Mouse (Mus musculus) stomach, embryonic 16.5 days (tissue): ENCODE results near the gene Rarres2. TPM values are rescaled to one million over a fixed set of nuclear protein-coding genes. Genes with fewer than 3 reads are reported as not detected.

Experiments
- ATAC-seq: fragments of 200-750 bp; cut with Nextera tagmentation; 2 replicates; pipeline ENCODE4 v1.8.0; 2017; ENCODE audit warnings: moderate number of reproducible peaks, moderate TSS enrichment; ENCODE audit not compliant: insufficient read depth, low FRiP score
- H3K27ac ChIP-seq: fragments of 300-500 bp; sonication (generic); 2 replicates; pipeline ENCODE4 v1.5.1; 2014; ENCODE audit warnings: low read length
- H3K27me3 ChIP-seq: fragments of 300-500 bp; sonication (generic); 2 replicates; pipeline ENCODE4 v1.6.1; 2014; ENCODE audit warnings: low read length, control low read depth, mixed read lengths; ENCODE audit not compliant: control insufficient read depth, insufficient read depth
- H3K36me3 ChIP-seq: fragments of 300-500 bp; sonication (generic); 2 replicates; pipeline ENCODE4 v1.6.1; 2014; ENCODE audit warnings: low read length; ENCODE audit not compliant: control insufficient read depth, insufficient read depth
- H3K4me1 ChIP-seq: fragments of 300-500 bp; sonication (generic); 2 replicates; pipeline ENCODE4 v1.6.1; 2014; ENCODE audit warnings: low read length, control low read depth, mixed read lengths; ENCODE audit not compliant: control insufficient read depth, insufficient read depth
- H3K4me2 ChIP-seq: fragments of 300-500 bp; sonication (generic); 2 replicates; pipeline ENCODE4 v1.6.1; 2014; ENCODE audit warnings: low read depth, low read length, mixed read lengths
- H3K4me3 ChIP-seq: fragments of 300-500 bp; sonication (generic); replicated peaks from 2 replicates; pipeline ENCODE4 v1.5.1; 2014; ENCODE audit warnings: mild to moderate bottlenecking, low read length
- H3K9ac ChIP-seq: fragments of 300-500 bp; sonication (generic); 2 replicates; pipeline ENCODE4 v1.6.1; 2014; ENCODE audit warnings: low read length
- H3K9me3 ChIP-seq: fragments of 300-500 bp; sonication (generic); replicated peaks from 2 replicates; pipeline ENCODE4 v1.6.1; 2016; ENCODE audit warnings: low read length, control low read depth; ENCODE audit not compliant: control insufficient read depth
- WGBS: fragments of 180-500 bp; shearing (Covaris S2); extraction: QIAGEN DNeasy Blood & Tissue Kit; methylation state at CpG from one replicate; pipeline ENCODE4 v1.1.7; 2014; 5-methylcytosine and 5-hydroxymethylcytosine counted together
- polyA plus RNA-seq: library from polyadenylated mRNA; unstranded; fragments of >200 nt; fragmentation: Nextera tagmentation; extraction: Ambion mirVana; gene quantifications from 2 replicates; pipeline ENCODE4 v1.2.1, GENCODE M21; 2015

The Rarres2 gene
- polyA plus RNA-seq, 1 experiment from 2014 or later, result 122 TPM

DNA sequence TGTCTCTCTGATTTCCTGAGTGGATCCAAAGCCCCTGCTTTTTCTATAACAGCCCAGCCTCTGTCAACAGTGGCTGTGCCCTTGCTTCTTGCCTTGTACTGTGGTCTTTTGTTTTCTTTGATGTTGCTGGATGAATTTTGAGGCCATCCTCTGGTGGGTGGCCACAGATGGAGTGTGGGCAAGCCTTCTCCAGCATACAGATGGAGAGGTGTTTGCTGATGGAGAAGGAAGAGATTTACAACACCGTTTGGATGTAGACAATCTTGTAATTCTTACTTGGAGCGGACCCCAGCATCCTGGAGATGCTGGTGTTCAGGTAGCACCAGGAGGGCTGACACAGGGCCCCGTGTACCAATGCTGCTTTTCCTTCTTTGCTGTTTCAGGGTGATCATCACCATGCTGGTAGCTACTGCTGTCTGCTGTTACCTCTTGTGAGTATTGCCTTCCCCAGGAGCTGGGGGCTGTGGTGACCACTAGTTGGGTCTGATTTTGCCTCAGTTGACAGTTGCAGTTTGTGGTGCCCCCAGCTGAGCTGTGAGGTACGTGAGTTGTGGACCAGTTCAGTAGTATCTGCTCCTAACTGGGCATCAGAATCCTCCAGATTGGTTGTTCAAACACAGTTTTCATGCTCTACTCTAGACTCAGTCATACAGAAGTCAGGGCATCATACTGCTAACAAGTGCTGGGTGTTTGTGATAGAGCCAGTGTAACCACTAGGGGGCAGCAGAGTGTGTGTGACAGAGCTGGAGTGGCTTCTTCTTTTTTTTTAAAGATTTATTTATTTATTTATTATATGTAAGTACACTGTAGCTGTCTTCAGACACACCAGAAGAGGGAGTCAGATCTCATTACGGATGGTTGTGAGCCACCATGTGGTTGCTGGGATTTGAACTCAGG lies 33.5 kb downstream of the Rarres2 start:
- no peak overlapping the region for H3K4me2 ChIP-seq
- ATAC-seq, result no peak
- no peaks in the 10 kb centered on the region for H3K27me3 ChIP-seq
- 0 out of 2 replicates have a peak overlapping the region, but pooled peaks have one; percentile 20 for H3K9ac ChIP-seq
- no peaks in the 10 kb centered on the region for H3K36me3 ChIP-seq
- H3K4me1 ChIP-seq, result peaks cover 16% of the 10 kb centered on the region; the same call in 1 of the 2 replicates
- H3K27ac ChIP-seq, result no peak overlapping the region
- 75% methylated on average over 5 of the region's 5 CpGs for WGBS
- H3K9me3 ChIP-seq, result no peaks in the 10 kb centered on the region
- no peak overlapping the region for H3K4me3 ChIP-seq

DNA sequence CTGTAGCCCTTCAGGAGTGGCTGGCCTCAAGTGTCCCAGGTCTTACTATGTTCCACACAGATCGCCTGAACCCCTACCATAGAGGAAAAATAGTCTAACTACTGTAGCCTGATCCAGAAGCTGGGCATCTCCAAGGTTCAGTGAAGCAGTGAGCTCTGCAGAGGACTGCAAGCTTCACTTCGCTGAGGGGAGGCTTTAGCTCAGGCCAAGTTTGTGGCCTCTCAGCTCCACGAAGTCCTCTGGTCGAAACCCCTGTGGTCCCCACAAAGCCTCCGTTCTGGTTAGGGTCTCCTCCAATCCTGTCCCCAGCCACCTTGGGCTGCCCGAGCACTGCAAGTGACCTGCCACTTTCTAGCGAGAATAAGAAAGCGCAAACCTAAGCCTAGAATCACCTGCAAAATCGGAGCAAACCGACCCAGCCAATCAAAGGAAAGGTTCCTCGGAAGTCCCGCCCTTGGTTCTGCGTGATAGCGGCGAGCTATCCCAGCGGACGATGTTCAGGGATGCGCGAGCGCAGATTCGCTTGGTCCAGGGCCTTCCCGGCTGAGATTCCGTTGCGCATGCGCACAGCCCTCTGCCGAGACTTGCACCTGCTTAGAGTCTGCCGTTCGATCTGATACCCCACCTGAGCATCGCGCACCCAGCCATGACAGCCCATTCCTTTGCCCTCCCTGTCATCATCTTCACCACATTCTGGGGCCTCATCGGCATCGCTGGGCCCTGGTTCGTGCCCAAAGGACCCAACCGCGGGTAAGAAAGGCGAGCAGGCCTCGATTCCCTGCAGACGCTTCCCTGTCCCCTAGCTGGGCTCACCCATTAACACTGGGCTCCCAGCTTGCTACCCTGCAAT lies 35.3 kb downstream of the Rarres2 start, which contains the start of gene Atp6v0e2:
Gene Atp6v0e2 (plus strand): TSS at position 511 of the 850 bp plus-strand sequence.
- Histone ChIP-seq H3K27ac (no peak within 1 kb of the TSS), H3K36me3 (no peaks in the 10 kb centered on the region), H3K4me1 (peaks cover 16% of the 10 kb centered on the region; the same call in 1 of the 2 replicates), H3K27me3 (no peaks in the 10 kb centered on the region), H3K9ac (peak within 1 kb of the TSS; percentile 68), H3K9me3 (no peaks in the 10 kb centered on the region), H3K4me3 (peak within 1 kb of the TSS; percentile 48), H3K4me2 (peak within 1 kb of the TSS; percentile 60)
- WGBS, result 6% methylated on average over 38 of the region's 38 CpGs
- ATAC-seq, result peak; percentile 85

DNA sequence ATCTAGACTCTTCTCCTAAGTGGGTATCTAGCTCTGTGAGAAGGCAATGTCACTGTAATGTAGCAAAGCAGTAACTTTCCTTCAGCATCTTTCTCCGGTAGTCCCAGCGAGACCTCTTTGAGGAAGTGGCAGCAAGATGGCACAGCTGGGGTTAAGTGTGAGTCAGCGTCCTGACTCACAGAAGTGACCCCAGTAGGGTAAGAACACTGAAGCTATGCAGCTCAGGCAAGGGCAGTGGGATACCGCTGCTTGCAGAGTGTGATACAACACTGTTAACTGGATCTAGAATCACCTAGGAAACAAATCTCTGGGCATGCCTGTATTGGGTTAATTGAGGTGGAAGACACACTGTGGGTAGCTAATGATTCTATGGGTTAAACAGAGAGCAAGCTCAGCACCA lies 36.5 kb downstream of the Rarres2 start:
- ATAC-seq, result no peak
- peaks cover 9% of the 10 kb centered on the region; the same call in 1 of the 2 replicates for H3K4me1 ChIP-seq
- no peak overlapping the region for H3K27ac ChIP-seq
- H3K9me3 ChIP-seq, result no peaks in the 10 kb centered on the region
- H3K9ac ChIP-seq, result no peak overlapping the region
- no peak overlapping the region for H3K4me2 ChIP-seq
- 59% methylated on average over 4 of the region's 4 CpGs for WGBS
- no peaks in the 10 kb centered on the region for H3K27me3 ChIP-seq
- H3K36me3 ChIP-seq, result no peaks in the 10 kb centered on the region
- no peak overlapping the region for H3K4me3 ChIP-seq

DNA sequence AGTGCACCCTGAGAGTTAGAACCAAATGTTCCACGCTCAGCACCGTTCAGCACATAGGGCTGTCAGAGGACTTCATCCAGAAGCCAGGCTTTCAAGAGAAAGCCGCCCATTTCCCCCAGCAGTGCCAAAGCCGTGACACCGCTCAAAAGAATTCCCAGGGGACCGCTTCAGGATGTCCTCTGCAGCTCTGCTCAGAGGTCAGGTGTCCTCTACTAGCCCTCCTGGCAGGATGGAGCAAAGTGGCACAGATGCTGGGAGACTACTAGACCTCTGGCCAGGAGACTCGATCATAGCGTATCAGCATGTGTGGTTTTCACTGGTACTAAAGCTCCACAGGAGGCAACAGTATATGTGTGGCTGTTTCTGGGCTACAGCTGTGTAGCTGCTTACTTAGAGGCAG lies 37.7 kb downstream of the Rarres2 start:
- no peak overlapping the region for H3K4me3 ChIP-seq
- H3K36me3 ChIP-seq, result no peaks in the 10 kb centered on the region
- no peak for ATAC-seq
- H3K4me2 ChIP-seq, result no peak overlapping the region
- H3K9me3 ChIP-seq, result no peaks in the 10 kb centered on the region
- peaks cover 9% of the 10 kb centered on the region; the same call in 1 of the 2 replicates for H3K4me1 ChIP-seq
- H3K27me3 ChIP-seq, result no peaks in the 10 kb centered on the region
- WGBS, result 84% methylated on average over 8 of the region's 8 CpGs
- H3K27ac ChIP-seq, result no peak overlapping the region
- no peak overlapping the region for H3K9ac ChIP-seq

DNA sequence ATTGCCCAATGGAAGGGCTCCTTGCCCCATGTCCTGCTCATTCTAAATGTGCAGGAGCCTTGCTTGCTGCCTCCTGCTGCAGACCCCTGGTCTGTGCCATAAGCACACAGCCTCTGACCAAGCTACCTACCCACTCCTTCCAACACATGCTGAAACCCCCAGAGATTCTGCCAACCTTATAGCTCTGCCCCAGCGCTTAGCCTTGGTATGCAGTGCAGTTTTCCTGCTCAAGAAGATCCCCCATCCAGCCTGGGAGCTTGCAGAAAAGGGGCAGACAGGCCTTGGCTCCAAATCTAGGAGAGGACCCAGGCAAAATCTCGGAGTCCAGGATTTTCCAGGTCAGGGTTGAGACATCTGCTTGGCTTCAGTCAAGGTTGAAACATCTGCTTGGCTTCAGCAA lies 39.1 kb downstream of the Rarres2 start:
- H3K4me2 ChIP-seq, result no peak overlapping the region
- no peak overlapping the region for H3K27ac ChIP-seq
- peaks cover 9% of the 10 kb centered on the region; the same call in 1 of the 2 replicates for H3K4me1 ChIP-seq
- no peaks in the 10 kb centered on the region for H3K9me3 ChIP-seq
- no peak overlapping the region for H3K9ac ChIP-seq
- 69% methylated on average over 2 of the region's 2 CpGs for WGBS
- H3K36me3 ChIP-seq, result no peaks in the 10 kb centered on the region; the same call in 1 of the 2 replicates
- H3K27me3 ChIP-seq, result no peaks in the 10 kb centered on the region
- ATAC-seq, result no peak
- no peak overlapping the region for H3K4me3 ChIP-seq

DNA sequence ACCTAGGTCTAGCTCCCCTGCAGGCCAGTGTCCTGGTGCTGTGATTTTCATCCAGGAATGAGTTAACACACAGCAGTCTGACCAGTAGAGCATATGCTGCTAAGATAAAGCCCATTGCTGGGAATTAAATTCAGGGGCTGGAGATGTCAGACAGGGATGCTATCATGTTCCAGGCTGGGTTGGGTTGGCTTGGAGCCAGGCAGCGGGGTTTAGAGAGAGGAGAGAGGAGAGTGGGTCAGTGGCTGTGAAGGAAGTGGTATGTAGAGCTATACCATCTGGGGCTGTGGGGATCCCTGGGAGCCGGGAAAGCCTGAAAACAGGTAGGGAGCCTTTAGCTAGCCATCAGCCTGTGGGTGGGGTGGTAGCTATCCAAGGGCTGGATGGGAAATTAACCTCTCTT lies 41.7 kb downstream of the Rarres2 start:
- Histone ChIP-seq H3K4me1 (no peaks in the 10 kb centered on the region), H3K4me2 (no peak overlapping the region), H3K9ac (no peak overlapping the region), H3K4me3 (no peak overlapping the region), H3K9me3 (no peaks in the 10 kb centered on the region), H3K27me3 (no peaks in the 10 kb centered on the region), H3K36me3 (no peaks in the 10 kb centered on the region; the same call in 1 of the 2 replicates), H3K27ac (no peak overlapping the region)
- 49% methylated on average over 2 of the region's 2 CpGs for WGBS
- no peak for ATAC-seq

DNA sequence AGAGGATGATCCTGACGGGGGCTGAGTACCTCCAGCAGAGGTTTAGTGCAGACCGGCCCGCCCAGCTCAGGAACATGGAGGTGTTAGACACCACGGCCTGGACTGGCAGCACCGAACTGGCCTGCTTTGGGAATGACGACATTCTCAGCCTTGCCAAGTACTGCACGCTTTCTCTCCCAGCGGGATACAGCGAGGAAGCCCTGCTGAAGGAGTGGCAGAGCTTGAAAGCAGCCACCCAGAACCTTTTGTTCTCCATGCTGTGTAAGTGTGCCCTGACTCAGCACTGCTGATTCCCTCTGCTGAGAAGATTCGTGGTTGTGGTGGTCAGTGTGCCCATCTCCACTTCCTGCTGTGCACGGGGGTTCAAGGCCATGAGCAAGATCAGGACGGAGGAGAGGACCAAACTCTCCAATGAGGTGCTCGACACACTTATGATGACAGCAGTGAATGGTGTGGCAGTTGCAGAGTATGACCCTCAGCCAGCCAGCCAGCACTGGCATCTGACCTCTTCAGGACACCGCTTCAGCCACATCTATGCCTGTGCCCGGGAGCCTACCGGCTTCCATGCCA lies 42.6 kb downstream of the Rarres2 start:
- H3K36me3 ChIP-seq, result no peaks in the 10 kb centered on the region; the same call in 1 of the 2 replicates

DNA sequence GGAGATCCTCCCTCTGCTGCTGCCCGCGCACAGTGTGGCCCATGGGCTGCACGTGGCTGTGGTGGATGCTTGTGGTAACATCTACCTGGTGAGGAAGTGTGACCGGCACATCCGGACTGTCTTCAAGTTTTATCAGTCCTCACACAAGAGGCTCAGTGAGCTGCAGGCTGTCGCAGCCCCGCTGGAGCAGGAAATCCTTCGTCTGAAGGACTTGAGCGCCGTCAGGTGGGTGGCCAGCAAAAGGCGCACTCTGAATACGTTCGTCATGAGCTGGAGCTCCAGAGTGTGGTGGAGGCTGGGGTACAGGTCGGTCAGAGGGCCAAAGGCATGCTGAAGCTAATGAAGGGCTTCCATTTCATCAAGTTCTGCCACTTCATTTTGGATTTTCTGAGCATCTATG lies 43.3 kb downstream of the Rarres2 start:
- H3K4me2 ChIP-seq, result no peak overlapping the region
- H3K9me3 ChIP-seq, result no peaks in the 10 kb centered on the region
- H3K4me1 ChIP-seq, result no peaks in the 10 kb centered on the region
- 70% methylated on average over 14 of the region's 14 CpGs for WGBS
- H3K9ac ChIP-seq, result no peak overlapping the region
- H3K36me3 ChIP-seq, result no peaks in the 10 kb centered on the region; the same call in 1 of the 2 replicates
- H3K27me3 ChIP-seq, result no peaks in the 10 kb centered on the region
- H3K27ac ChIP-seq, result no peak overlapping the region
- no peak overlapping the region for H3K4me3 ChIP-seq
- ATAC-seq, result no peak

More for the DNA sequence above, 42.6 kb downstream of the Rarres2 start:
- Histone ChIP-seq H3K27ac (no peak overlapping the region), H3K4me2 (no peak overlapping the region), H3K4me1 (no peaks in the 10 kb centered on the region), H3K9me3 (no peaks in the 10 kb centered on the region), H3K4me3 (no peak overlapping the region), H3K27me3 (no peaks in the 10 kb centered on the region), H3K9ac (no peak overlapping the region)
- 83% methylated on average over 16 of the region's 16 CpGs for WGBS
- no peak for ATAC-seq
